Mouse (Mus musculus): ENCODE results near the gene Tacr2. TPM values are rescaled to one million over a fixed set of nuclear protein-coding genes. Genes with fewer than 3 reads are reported as not detected.

Tacr2 gene
- total RNA-seq (2023) = not detected

GRCm38 (mm10) chr10:62252000-62252488 is at the start of gene Tacr2:
TSS of gene Tacr2 (plus strand) at chr10:62252438.

DNA sequence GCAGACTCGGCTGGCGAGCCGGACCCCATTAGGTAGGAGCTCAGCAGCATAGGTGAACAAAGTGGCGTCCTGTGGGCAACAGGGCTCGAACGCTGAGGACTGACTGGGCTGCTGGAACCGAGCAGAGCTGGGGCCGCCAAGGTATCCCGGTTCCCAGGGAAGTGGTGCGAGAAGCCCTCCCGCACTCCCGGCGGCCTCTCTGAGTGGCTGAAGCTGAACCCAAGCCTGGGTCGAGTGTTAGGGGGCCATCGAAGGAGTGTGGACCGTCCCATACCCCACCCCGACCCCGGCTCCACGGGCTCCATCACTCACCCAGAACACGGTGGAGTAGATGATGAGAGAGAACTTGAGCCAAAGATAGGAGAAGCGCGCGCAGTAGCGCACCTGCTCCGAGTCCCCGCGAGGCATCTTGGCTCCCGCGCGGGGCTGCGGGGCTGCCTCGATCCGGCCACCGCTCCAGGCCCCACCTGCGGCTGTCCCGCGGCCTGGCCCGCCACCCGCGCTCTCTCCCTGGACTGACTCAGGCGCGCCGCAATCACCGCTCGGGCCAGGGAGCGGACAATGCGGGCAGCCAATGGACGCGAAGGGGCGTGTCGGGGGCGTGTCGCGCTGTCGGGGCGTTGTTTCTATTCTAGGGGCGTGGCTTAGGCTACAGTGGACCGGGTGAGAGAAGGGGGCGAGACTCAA is 21.4 kb upstream of the Tacr2 start, which contains the start of gene Tspan15:
TSS of gene Tspan15 (minus strand) at position 544 of the 687 bp plus-strand sequence.

Other genes with a start within 250 kb of the Tacr2 start
- not detected for gene Neurog3, start 119.3 kb upstream of the Tacr2 start, total RNA-seq (2023)
- 2.9 TPM for gene Fam241b, start 108.5 kb upstream of the Tacr2 start, total RNA-seq (2023)
- 4.7 TPM for gene Tspan15, start 21.2 kb upstream of the Tacr2 start, total RNA-seq (2023)
- gene Hk1, start 127.5 kb downstream of the Tacr2 start, total RNA-seq (2023) = 63.6 TPM
- not detected for gene Hkdc1, start 170.1 kb downstream of the Tacr2 start, total RNA-seq (2023)
- gene 4930507D05Rik, start 197.1 kb downstream of the Tacr2 start, total RNA-seq (2023) = not detected
- 30.5 TPM for gene Supv3l1, start 197.3 kb downstream of the Tacr2 start, total RNA-seq (2023)
- gene Vps26a, start 234.4 kb downstream of the Tacr2 start, total RNA-seq (2023) = 25.7 TPM

Data from CD8-positive naive resting alpha-beta T cell, adult 57 days (primary cell).